Mouse (Mus musculus) gastrocnemius, postnatal 4 days (tissue): ENCODE measurements around the gene Sos2. TPM values are rescaled to one million over a fixed set of nuclear protein-coding genes. Genes with fewer than 3 reads are reported as not detected.

Experiments used
- DNase-seq, 2 experiments: peaks; one replicate each; pipeline ENCODE4 v3.0.0; 2021 to 2022; ENCODE audit warnings: low spot score in 2 of 2, mixed read lengths in 2 of 2
- long read RNA-seq, 2 experiments: library from polyadenylated mRNA; stranded (forward); transcript quantifications; one replicate each; pipeline ENCODE4 v2.0.0; 2021
- total RNA-seq, 2 experiments: library from RNA; stranded (reverse); gene quantifications; 2 replicates each; pipeline ENCODE4 v1.2.3; 2021

The Sos2 gene
- total RNA-seq, result 10 to 100 TPM; 37.5 to 42.9 TPM
- long read RNA-seq, experiment 1, full-length matches to known transcripts, result 6 of 13 reads
- long read RNA-seq, experiment 1, partial matches to known transcripts, result 2 of 13 reads
- long read RNA-seq, experiment 1, other reads (novel, unspliced or antisense), result 5 of 13 reads
- long read RNA-seq, experiment 2, full-length matches to known transcripts, result 11 of 23 reads
- long read RNA-seq, experiment 2, partial matches to known transcripts, result 2 of 23 reads
- long read RNA-seq, experiment 2, other reads (novel, unspliced or antisense), result 10 of 23 reads

DNA sequence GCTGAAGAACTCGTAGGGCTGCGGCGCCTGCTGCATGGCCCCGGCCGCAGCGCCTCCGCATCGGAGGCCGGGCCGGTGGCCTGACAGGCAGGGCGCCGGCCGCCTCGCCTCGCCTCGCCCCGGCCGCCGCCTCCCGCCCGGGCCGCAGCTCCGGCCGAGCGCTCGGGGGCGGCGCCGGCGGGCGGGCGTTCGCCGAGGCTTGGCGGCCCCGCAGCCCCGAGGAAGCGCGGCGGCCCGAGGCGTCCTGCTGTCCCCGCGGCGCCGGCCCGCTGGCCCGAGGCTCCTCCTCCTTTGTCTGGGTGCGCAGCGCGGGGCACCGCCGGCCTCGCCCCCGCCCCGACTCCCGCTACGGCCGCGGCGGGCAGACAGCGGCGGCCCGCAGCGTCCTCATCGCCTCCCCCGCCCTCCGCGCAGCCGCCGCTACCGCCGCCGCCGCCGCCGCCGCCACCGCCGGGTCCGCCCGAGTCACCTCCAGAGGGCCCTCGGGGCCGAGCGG lies at the start of gene Sos2:
Gene Sos2 (minus strand): TSS at position 287 of the 496 bp plus-strand sequence.
- DNase-seq, result peak; percentile 51 to 69

DNA sequence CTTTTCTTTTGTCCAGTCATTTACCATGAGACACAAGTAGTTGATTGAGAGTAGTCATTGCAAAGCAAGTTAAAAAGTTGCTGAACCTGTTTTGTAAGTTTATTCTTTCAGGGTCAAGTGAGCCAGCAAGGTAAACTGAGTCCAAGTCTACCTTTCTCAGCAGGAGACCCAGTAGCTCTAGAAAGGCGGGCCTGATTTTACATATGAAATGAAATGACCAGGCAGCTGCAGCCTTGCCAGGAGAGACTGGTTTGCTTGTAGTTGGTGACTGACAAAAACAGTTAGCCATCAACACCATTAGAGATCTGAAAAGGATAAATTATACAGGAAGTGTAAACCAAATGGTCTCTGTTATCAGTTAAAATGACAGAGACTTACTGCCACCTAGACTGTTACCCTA lies 48.7 kb upstream of the Sos2 start:
- DNase-seq, result no peak

DNA sequence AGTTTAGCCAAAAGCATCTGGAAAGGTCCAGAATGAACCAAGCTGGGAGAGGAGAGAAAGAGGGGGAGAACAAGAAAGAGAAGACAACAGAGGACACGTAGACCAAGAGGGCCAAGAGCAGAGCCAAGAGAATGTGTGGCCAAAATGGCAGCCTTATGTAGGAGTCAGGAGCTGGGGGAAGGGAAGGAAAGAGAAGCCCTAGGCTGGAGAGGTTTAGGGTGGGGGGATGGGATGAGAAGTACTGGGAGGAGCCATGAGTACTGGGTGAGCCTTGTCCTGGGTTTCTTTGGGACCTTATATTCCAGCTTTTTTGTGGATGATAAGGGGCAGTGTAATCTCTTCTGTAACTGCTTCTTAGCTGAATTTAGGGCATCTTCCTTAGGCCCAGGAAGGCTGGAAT lies 47.6 kb upstream of the Sos2 start:
- no peak for DNase-seq

DNA sequence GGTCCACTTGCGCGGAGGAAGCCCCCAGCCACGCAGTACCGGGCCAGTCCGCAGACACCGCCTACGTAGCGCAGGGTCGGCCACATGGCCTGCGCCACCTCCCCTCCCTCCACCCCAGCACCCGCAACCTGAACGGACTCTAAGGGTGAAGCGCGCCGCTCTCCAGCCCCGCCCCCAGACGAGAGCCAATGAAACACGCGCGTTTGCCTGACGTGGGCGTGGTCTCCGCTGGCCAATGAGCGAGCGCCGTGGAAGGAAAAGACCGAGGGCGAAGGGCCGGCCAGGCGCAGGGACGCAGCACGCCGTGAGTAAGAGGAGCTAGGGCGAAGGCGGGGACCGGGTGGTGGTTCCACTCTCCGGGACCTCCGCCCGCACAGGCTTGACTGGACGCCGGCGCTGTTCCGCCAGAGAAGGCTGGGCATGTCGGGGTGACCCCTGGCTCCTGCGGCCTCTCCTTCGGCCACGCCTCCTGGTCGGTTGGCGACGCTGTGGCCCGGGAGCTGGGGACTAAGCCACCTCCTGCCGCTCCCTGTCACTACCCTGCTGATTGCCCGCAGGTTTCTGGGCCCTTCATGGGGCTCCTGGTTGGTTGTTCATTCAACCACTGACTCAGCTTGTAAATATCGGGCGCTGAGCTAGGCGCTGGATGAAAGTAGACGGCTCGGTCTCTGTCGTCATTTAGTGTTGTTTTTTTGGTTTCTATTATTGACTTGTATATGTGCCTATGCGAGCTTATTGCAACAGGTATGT lies 43.2 kb upstream of the Sos2 start, which contains the start of the genes L2hgdh and Atp5s:
Gene L2hgdh (minus strand): TSS at position 163 of the 750 bp plus-strand sequence.
Gene Atp5s (plus strand): TSS at position 240 of the 750 bp plus-strand sequence.
- peak; percentile 87 to 96 for DNase-seq

DNA sequence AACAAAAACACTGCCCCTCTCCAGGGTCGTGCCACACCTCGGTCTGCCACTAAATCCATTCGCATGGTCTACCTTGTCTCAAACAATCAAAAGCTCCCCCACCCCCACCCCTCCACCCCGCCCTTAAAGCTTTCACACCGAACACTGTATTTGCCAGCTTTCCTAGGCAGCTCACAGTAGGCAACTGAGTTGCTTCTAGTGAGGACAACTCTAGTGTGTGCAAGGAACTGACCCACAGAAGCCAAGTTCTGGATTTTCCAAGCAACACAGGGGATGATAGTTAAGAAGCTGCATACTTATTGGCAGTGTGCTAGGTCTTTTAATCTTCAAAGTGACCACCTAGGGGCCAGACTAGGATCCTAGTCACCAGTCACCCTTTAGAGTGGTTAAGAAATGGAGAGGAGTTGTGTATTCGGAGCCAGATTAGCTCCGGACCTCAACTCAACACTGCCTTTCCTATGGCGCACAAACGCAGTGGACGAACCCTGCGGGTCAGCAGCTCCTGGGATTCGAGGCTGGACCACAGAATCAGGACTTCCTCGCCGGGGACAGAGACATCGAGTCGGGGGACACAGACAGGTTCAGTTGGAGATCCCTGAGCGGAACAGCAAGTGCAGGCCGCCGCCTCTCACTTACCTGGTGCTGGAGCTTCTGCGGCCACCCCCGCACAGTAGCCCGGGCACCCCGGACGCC lies 42.5 kb upstream of the Sos2 start:
- no peak for DNase-seq

DNA sequence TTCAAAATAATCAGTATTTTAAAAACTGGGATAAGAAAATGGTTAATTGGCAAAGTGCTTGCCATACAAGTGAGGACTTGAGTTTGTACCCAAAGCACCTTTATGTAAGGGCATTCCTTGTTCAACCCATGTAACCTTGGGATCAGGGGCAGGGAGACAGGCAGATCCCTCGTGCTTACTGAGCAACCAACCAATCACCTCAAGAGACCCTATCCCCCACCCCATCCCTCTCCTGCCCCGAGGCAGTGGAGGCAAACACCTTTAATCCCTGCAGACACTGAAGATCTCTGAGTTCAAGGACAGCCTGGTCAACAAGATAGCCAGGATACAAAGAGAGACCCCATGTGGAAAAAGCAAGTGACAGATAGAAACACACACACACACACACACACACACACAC lies 41.7 kb upstream of the Sos2 start:
- DNase-seq, result no peak

DNA sequence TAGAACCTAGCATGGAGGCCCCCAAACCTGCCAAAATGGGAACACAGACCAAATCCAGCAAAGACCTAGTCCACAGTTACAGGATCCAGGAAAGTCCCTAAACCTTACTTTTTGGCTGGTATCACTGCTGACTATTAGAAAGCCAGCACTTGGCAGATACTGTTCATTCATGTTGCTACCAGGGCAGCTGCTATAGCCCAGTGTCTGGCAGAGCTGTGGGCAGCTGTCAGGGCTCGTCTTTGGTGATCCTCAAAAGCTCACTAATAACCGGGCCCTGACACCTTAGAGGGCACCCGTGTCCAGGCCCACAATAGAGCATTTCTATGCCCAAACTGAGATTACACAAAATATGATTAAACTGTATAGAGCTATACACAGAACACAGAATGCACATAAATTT lies 41.2 kb upstream of the Sos2 start:
- peak in 1 of 2 experiments; percentile 13 for DNase-seq

DNA sequence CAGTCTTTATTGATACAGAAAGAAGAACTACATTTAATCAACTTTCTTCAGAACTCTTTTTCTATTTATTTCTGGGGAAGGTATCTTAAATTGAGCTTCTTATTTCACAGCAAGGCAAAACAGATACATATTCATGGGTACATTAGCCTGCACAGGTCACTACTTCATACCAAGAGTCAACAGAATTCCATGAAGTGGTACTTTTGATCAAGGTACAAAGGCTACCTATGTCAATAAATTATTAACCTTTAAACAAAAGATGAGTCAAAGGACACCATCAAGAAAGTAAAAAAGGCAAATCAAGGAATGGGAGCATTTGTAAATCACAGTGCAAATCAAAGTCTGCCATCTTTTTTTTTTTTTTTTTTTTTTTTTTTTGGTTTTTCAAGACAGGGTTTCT lies 32.0 kb upstream of the Sos2 start:
- DNase-seq, result no peak

DNA sequence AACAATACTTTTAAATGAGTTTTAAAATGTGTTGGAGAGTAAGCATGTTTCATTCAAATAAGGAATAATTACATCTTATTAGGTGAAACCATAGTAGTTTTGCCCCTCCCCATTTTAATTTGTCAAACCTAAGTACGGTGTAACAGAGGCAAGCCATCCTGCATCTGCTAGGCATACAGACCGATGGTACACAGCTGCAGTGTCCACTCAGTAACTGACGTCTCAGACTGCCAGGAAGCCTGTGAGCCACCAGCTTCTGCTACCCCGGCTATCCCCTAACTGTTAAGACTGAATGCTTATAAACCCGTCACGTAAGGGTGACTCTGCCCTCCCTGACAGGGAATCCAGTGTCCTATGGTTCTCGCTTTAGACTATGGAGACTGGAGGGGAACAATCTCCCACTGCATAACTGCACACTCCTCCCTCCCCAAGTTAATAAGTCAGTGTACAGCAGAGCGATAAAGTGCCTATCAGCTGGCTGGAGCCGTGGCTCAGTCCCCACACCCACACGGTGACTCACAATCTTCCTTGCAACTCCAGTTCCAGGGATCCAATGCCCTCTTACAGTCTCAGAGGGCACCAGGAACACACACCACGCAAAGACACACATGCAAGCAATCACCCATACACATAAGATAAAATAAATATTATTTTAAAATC lies 23.3 kb upstream of the Sos2 start:
- DNase-seq, result no peak

DNA sequence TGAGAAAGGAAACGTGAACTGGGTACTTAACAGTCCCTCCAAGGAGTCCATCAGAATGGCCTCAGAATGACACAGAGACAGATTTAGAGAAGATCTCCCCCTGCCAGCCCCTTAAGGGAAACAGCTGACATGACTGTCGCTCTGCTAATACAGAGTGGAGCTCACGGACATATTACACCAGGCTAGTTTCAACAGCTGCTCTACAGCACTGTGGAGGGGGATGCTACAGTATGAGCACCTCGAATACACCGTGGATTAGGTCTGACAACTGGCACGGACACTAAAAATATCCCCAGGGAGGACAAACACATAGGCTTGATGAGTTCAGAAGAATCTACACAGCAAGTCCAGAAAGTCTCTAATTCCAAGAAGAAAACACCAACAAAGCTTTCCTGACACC lies 16.7 kb upstream of the Sos2 start:
- no peak for DNase-seq

DNA sequence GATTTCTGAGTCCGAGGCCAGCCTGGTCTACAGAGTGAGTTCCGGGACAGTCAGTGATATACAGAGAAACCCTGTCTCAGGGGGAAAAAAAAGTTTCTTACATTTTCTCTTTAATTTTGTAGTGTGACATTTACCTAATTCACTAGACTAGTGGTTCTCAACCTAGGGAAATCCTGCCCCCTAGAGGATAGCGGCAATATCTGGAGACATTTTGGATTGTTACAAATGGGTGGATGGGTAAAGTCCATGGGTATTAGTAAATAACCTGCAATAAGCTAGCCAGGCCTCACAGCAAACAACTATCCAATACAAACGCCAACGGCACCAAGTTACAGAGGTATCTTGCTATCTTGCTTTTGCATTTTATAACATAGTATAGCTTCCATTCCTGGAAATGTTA lies 15.1 kb upstream of the Sos2 start:
- DNase-seq, result peak in 1 of 2 experiments; percentile 33

DNA sequence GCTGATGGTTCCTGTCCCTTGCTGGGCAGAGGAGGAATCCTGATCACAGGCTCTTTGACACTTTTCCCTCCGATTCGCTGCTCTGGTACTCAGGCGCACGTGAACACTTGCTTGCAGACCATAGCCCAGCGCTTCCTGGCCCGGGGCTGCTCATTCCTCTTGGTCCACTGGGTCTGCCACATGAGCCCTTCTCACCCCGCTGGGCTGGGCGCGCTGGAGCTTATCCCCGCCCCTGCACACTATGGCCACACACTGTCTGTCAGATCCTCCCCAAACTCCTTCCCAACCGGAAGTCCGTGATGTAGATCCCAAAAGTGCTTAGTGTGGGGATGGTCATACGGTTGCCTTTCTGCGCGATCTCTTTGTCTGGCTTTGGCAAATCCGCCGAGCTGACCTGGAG lies 11.8 kb upstream of the Sos2 start:
- DNase-seq, result no peak

DNA sequence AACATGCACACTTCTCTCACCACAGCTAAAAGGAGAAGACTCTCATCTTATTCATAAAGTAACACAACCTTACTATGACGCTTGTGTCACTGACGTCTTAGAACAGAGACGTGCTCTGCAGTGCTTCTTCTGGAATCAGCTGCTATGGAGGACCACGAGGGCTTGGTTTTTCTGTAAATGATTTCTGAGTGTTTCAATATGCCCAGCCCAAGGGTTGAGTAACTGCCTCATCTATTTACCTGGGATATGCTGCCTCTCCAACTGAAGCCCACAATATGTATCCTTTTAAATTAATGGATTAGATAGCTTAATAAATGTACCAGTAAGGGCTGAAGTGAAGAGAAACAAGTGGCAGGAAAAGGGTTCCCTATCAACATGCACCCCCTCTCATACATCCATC lies 9.1 kb upstream of the Sos2 start:
- no peak for DNase-seq

DNA sequence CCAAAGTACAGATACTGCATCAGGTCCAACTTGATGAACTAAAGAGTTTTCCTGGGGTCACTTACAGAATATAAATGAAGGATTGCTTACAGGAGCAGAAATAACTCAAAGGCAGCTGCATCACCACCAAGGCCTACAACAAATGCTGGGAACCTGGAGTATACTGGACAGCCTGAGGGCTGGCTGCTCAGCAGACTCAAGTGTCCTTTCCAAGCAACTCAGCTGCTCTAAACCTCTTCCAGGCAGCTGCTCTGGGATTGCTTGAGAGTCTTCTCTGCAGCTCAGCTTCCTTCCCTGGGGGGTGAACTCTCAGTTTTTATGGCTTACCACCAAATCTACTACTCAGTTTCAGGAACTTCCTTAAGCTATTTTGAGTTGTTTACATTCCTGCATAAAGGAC lies 7.4 kb upstream of the Sos2 start:
- DNase-seq, result no peak

DNA sequence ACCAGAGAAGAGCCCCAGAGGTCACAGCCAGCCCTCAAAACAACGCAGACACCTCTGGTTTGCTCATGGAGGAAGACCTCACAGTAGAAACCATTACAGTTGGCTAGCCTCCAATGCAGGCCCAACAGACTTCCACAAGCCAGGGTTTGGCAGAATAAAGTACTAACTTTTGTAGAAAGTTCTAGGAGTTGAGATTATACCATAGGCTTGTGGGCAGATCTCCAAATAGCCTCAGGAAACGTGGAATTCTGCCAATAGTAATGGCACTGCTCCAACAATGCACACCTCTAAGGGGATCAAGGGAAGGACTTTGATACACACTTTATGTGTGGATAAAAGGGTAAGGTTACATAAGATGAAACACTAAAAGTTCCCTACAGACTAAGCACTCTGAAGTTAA lies 6.7 kb upstream of the Sos2 start:
- no peak for DNase-seq

DNA sequence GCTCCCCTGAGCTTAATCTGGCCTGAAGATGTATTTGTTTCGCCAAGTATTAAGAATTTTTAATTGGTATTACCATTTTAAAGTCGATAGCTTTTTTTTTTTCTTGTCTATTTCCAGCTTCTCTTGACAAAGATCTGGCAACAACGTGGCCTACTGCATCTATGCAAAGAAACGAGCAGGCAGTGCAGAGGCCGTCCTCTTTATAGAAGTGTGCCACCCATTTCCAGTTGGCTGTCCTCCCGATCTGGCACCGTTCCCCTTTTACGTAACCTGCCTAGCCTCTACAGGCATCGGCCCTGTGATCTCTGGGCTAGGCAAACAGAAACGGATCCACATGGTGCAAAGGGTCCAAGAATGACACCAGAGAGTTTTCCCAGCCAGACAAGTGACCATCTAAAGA lies 1.9 kb upstream of the Sos2 start:
- peak; percentile 43 to 83 for DNase-seq

DNA sequence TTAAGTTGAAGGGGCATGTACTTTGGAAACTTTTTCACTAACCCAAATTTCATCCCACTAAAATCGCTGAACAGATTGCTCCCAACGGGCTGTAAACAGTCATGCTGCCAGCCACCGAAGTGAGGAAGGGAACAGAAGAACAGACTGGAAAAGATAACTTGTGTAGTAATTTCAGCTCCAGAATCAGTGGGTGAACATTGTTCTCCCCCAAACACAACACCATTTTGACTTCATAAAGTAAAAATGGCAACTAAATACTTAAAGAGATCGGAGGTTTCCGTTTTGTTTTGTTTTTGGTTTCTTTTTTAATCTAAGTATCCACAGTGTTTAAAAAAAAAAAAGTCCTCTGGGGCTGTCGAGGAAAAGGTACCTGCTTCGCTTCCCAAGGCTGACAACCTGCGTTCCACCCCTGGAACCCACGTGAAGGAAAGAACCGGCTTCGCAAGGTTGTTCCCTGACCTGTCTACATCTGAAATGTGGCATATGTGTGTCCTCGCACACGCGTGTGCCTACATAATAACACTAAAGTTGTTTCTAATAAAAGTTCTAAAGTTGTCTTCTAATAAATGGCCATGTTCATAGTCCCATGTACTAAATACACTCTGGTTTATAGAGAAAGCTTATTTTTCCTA lies 1.3 kb upstream of the Sos2 start:
- DNase-seq, result no peak

DNA sequence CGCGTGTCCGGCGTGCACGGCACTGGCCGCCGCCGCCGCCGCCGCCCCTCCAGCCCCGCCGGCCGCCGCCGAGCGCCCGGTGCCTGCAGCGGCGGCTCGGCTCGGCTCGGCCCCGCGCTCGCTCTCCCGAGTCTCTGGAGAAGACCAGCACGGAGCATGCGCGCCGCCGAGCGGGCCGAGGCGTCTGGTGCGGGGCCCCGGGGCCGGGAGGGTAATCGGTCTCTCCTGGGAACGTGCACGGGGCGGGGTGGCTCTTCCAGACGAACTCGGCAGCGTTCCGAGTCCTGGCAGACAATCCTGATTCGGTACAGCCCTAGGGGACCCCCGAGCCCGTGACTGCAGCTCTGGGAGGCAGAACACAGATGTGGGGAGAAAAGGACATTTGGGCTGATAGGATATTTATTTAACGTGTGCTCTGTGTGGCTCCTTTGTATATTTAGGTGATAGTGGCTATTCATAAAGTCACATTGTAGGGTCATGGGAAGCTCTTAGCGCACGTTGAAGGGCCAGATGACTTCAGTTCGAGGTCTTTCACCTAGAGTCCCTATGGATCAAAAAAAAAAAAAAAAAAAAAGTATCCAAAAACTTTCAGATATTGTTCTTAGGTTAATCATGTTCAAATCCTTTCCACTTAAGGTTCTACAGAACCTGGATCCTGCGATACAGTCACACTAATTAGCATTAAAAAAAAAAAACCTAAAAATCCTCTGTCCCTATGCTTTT lies 574 bp upstream of the Sos2 start:
- peak; percentile 78 to 87 for DNase-seq

DNA sequence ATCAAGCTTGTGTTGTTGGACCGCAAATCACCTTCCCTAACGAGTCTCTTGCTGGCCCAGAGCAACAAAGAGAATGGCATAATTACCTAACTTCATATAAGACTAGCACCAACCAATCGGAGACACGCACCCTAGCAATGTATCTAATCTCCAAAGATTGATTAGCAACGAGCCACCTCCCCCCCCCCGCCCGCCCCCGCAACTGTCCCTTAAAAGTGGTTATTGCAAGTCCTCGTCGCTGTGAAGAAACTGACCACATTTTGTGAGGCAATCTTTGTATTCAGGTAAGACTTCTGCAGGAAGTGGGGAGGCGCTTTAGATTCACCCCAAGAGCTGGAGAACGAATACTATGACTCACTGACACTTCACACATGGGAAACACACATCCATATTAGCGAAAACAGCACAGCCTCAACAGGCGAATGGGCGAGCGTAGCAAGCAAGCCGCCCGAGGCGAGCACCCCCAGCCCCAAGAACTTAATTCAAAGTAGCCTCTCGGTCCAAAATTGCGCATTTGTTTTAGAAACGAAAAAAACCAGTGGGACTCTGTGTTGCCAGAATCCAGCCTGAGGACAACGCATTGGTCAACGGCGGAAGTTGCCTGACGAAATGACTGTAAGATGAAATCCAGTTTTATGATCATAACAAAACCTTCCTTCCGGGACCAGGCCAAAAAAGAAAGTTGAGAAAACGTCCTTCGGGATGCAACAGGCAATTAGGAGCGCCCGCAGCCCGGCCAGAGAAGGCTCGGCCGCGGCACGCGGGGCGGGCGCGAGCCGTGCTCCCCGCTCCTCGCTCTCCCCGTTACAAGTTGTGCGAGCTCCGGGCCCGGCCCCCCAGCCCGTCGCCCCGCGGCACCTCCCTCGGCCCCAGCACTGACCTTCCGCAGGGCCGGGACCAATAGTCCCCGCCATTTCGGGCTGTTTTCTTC lies 752 bp downstream of the Sos2 start:
- DNase-seq, result peak; percentile 29 to 46
